Mouse (Mus musculus): ENCODE results near the gene Gstp1.

- TF ChIP-seq CTCF (IDR thresholded peaks at IDR 0.05; ENCODE audit: control insufficient read depth, insufficient read depth, insufficient replicate concordance, low read depth, low read length) (no peak), POLR2A (IDR thresholded peaks at IDR 0.05; ENCODE audit: control insufficient read depth, low read depth, low read length) (no peak)
Observed at GRCm38 (mm10) chr19:4087090-4087489, 49.3 kb upstream of the Gstp1 start.
